Mouse (Mus musculus) spleen, adult 2 months (tissue): Measurements from ENCODE around the gene Slc18b1. TPM values are rescaled to one million over a fixed set of nuclear protein-coding genes. Genes with fewer than 3 reads are reported as not detected.

Experiments
- DNase-seq, 2 experiments: peaks; one replicate each; pipeline versions ENCODE4 v3.0.0 to v3.0.0-alpha.2; 2012 to 2021; ENCODE audit warnings: low spot score in 2 of 2, low read depth in 1 of 2
- H3K27ac ChIP-seq: fragments of 200-500 bp; 2 replicates; pipeline ENCODE4 v1.5.1; 2012; ENCODE audit warnings: low read length, inconsistent platforms; ENCODE audit not compliant: insufficient read depth
- H3K27me3 ChIP-seq: fragments of 200-500 bp; 2 replicates; pipeline ENCODE4 v1.6.1; 2012; ENCODE audit warnings: mild to moderate bottlenecking, moderate library complexity, low read length, inconsistent platforms; ENCODE audit not compliant: control insufficient read depth, insufficient read depth
- H3K36me3 ChIP-seq: fragments of 200-500 bp; 2 replicates; pipeline ENCODE4 v1.6.1; 2012; ENCODE audit warnings: mild to moderate bottlenecking, low read length, inconsistent platforms; ENCODE audit not compliant: control insufficient read depth, insufficient read depth
- H3K4me1 ChIP-seq: fragments of 200-500 bp; 2 replicates; pipeline ENCODE4 v1.6.1; 2011; ENCODE audit warnings: inconsistent platforms; ENCODE audit not compliant: control insufficient read depth, insufficient read depth, insufficient read length
- H3K4me3 ChIP-seq: fragments of 200-500 bp; 2 replicates; pipeline ENCODE4 v1.5.1; 2011; ENCODE audit warnings: mild to moderate bottlenecking, inconsistent platforms; ENCODE audit not compliant: insufficient read depth, insufficient read length; ENCODE audit errors: extremely low read depth
- CTCF ChIP-seq: fragments of 200-500 bp; IDR thresholded peaks from 2 replicates; pipeline ENCODE4 v1.5.1; 2011; ENCODE audit warnings: mild to moderate bottlenecking, inconsistent platforms; ENCODE audit not compliant: insufficient read depth, insufficient read length, insufficient replicate concordance; ENCODE audit errors: extremely low read depth
- POLR2A ChIP-seq: fragments of 200-500 bp; IDR thresholded peaks from 2 replicates; pipeline ENCODE4 v1.6.1; 2011; ENCODE audit warnings: low read depth, low read length, inconsistent platforms
- WGBS: fragments of 180-500 bp; shearing (Covaris S2); methylation state at CpG from one replicate; pipeline ENCODE4 v1.1.7; 2018; 5-methylcytosine and 5-hydroxymethylcytosine counted together
- polyA plus RNA-seq: library from polyadenylated mRNA; depleted of rRNA; stranded (reverse); fragments of >200 nt; gene quantifications from 2 replicates; pipeline ENCODE4 v1.2.3, GENCODE M21; 2012

Gene Slc18b1
- polyA plus RNA-seq, 1 experiment: 1.1 TPM

DNA sequence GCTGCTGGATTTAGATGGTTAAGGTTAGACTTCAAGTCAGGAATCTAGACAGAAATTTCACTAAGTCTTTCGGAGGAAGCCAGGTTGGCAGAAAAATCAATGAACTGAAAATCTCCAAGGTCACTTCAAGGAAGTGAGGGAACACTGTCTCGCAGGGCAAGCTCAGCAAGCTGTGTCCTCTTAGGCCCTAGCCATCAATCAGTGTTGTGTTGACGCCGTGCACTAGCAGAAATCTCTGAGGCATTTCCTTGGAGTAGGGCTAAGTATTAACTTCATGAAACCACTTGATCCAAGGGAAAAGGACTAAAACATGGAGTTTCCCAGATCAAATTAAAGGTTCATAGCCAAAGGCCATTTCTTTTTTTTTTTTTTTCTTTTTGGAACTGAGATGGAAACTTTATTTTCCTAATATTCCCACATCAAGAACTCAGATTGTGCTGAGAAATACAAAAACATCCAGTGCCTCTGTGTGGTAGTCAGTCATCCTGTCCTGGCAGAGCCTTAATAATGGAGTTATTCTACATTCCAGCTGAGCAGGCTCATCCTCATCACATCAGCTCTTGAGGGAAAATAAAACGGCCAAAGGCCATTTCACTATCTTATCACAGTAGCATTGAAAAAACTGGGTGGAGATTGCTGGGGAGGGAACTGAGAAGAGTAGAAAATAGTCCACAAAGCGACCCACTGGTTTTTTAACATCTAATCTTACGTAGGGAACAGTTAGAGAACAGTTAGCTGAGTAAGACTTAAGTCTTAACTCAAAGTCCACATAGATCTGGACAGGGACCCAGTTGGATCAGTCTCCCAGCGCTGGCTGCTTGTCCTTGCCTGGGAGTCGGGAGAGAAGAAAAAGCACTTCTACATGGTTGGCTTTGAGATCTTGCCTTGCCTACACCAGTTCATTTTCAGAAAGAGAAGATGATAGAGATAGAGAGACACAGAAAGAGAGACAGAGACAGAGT lies 39.5 kb downstream of the Slc18b1 start:
- 83% methylated on average over 9 of the region's 9 CpGs for WGBS
- no peaks in the 10 kb centered on the region for H3K36me3 ChIP-seq
- no peak overlapping the region for H3K27ac ChIP-seq
- TF ChIP-seq POLR2A (no peak), CTCF (no peak)
- no peak for DNase-seq
- no peak overlapping the region for H3K4me3 ChIP-seq
- H3K27me3 ChIP-seq: no peaks in the 10 kb centered on the region
- peaks cover 4% of the 10 kb centered on the region; the same call in 1 of the 2 replicates for H3K4me1 ChIP-seq

GRCm38 (mm10) chr10:23837115-23837514 lies 40.3 kb downstream of the Slc18b1 start:
- H3K4me3 ChIP-seq: no peak overlapping the region
- DNase-seq: no peak
- TF ChIP-seq POLR2A (no peak), CTCF (no peak)
- no peaks in the 10 kb centered on the region for H3K36me3 ChIP-seq
- WGBS: 84% methylated on average over 3 of the region's 3 CpGs
- no peaks in the 10 kb centered on the region for H3K27me3 ChIP-seq
- no peak overlapping the region for H3K27ac ChIP-seq
- peaks cover 4% of the 10 kb centered on the region; the same call in 1 of the 2 replicates for H3K4me1 ChIP-seq

DNA sequence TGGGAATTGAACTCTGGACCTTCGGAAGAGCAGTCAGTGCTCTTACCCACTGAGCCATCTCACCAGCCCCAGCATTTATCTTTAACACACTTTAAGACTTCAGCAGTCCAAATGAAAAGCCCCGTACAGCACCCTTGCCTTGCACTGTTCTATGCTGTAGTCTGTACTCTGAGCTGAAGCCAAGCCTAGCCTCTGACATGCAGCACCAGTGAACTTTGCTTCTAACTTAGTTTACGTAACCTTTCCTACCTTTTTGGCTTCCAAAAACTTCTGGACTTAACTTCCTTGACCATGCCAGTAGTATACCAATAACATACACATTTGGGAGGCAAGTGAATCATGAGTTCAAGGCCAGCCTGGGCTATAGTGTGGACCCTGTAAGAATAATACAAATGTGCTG lies 42.1 kb downstream of the Slc18b1 start:
- 91% methylated on average over 3 of the region's 3 CpGs for WGBS
- Histone ChIP-seq H3K4me3 (no peak overlapping the region), H3K27me3 (no peaks in the 10 kb centered on the region), H3K4me1 (peaks cover 4% of the 10 kb centered on the region; the same call in 1 of the 2 replicates), H3K27ac (no peak overlapping the region), H3K36me3 (no peaks in the 10 kb centered on the region)
- DNase-seq: no peak
- no peak for TF ChIP-seq CTCF
- TF ChIP-seq POLR2A: no peak

DNA sequence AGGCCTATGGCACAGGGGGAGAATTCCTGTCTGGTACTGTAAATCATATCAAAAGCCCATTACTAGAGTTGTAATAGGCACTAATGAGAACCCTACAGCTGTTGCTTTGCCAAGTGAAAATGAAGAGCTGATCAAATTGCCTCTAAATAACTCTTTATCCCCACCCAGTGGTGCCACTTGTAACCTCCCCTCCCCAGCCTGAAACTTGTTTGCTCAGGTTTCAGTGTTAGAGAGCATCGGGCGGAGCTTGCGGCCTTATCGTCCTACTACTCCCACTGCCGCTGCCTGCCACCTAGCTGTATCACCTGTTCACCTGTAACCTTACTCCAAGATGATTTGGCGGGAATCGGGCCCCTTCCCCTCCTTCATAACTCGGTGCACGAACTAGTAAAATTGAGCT lies 42.6 kb downstream of the Slc18b1 start:
- Histone ChIP-seq H3K27me3 (no peaks in the 10 kb centered on the region), H3K36me3 (no peaks in the 10 kb centered on the region), H3K27ac (no peak overlapping the region), H3K4me3 (no peak overlapping the region), H3K4me1 (peaks cover 4% of the 10 kb centered on the region; the same call in 1 of the 2 replicates)
- TF ChIP-seq CTCF: no peak
- no peak for TF ChIP-seq POLR2A
- DNase-seq: no peak
- WGBS: 88% methylated on average over 9 of the region's 9 CpGs

DNA sequence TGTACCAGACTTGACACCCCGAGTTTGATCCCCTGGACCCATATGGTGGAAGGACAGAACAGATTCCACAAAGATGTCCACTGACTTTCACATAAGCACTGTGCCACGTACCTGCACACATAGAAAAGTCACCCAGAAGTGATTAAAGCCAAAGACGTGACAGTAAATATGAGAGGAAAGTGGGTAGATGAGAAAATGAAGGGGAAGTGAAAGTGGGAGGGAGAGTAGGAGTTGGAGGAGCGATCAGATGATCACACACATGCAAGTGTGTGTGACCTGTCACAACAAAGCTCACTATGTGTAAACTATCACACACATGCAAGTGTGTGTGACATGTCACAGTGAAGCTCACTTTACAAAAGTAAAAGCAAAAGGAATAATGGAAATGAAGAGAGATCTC lies 43.7 kb downstream of the Slc18b1 start:
- Histone ChIP-seq H3K4me1 (peaks cover 4% of the 10 kb centered on the region; the same call in 1 of the 2 replicates), H3K36me3 (no peaks in the 10 kb centered on the region), H3K27me3 (no peaks in the 10 kb centered on the region), H3K27ac (no peak overlapping the region), H3K4me3 (no peak overlapping the region)
- no peak for DNase-seq
- TF ChIP-seq POLR2A (no peak), CTCF (no peak)
- 28% methylated on average over 4 of the region's 4 CpGs for WGBS

GRCm38 (mm10) chr10:23851228-23851912 lies 54.6 kb downstream of the Slc18b1 start, which contains the start of gene Vnn3:
Vnn3 (plus strand) TSS chr10:23851462.
- Histone ChIP-seq H3K36me3 (no peaks in the 10 kb centered on the region), H3K4me1 (no peaks in the 10 kb centered on the region), H3K27ac (no peak within 1 kb of the TSS), H3K27me3 (no peaks in the 10 kb centered on the region), H3K4me3 (no peak within 1 kb of the TSS; the same call in 1 of the 2 replicates)
- WGBS: 73% methylated on average over 4 of the region's 4 CpGs
- no peak for TF ChIP-seq POLR2A
- no peak for DNase-seq
